Mouse (Mus musculus): ENCODE results near the gene Samhd1.

Samhd1 gene

DNA sequence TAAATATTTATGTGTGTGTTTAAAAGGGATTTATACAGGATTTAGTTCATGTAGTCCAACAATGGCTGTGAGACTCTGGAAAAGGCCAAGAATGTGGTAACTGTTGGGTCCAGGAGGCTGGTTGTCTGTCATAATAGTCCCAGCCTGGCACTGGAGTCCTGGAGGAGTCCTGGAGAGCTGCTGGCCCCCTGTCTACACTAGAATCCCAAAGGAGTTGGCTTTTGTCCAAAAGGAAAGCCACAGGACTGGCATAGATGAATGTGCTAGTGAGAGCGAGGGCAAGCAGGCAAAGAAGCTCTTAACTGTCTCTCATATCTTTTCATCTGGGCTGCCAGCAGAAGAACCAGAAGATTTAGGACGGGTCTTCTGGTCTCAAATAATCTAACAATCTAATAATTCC is 1.6 kb upstream of the Samhd1 start:
- no peak for DNase-seq (ENCODE audit: low spot score in 2 of 2)

DNA sequence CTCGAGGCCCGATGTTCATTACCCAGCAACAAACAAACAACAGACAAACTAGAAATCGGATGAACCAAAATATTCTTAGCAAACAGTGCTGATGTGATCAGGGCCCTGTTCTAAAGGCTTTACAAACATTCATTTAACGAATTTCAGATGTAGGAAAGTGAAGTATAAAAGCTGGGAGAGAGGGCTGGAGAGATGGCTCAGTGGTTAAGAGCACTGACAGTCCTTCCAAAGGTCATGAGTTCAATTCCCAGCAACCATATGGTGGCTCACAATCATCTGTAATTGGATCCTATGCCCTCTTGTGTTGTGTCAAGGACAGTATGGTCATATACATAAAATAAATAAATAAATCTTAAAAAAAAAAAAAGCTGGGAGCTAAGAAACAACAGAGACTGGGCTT is 1.1 kb upstream of the Samhd1 start:
- DNase-seq (ENCODE audit: low spot score in 2 of 2) = no peak

DNA sequence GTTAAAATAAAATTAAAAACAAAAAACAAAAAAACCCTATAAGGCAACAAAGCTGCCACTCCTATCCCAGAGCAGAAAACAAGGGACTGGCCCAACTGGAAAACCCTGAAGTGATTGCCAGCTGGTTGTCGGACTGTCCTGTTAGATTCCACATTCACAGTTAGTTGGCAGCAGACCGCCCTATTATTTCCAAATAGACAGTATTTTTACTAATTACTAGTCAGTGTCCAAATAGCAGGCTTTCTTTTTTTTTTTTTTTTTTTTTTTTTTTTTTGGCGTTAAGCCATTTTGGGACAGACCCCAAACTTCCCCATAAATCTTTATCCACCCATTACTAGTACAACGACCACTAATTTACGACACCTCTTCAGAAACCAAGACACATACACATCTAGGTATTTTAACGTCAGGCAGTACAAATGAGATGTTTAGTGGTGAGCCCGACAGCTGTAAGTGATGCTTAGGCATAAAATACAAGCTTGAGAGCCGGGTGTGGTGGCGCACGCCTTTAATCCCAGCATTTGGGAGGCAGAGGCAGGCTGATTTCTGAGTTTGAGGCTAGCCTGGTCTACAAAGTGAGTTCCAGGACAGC is 560 bp upstream of the Samhd1 start:
- DNase-seq (ENCODE audit: low spot score in 2 of 2) = no peak

DNA sequence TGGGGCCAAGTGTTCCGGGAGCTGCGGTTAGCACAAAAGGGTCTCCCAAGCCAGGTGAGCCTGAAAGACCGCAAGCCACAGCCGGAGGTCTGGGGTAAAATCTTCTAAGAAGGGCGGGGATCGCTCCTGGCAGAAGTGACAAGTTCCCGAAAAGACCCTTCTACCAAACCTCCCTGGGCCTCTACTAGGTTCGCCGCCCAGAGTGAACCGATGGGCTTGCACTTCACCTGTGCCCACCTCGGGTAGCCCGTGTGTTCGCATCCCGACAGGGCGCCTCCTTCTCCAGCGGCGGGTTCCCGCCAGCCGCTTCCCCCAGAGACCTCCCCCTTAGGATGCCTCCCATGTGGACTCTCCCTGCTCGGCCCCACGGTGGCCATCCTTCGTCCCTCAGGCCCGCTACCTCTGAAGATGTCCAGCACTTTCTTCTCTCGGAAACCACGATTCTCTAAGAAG is 560 bp downstream of the Samhd1 start:
- peak in 1 of 2 experiments; percentile 26 for DNase-seq (ENCODE audit: low spot score in 2 of 2)

DNA sequence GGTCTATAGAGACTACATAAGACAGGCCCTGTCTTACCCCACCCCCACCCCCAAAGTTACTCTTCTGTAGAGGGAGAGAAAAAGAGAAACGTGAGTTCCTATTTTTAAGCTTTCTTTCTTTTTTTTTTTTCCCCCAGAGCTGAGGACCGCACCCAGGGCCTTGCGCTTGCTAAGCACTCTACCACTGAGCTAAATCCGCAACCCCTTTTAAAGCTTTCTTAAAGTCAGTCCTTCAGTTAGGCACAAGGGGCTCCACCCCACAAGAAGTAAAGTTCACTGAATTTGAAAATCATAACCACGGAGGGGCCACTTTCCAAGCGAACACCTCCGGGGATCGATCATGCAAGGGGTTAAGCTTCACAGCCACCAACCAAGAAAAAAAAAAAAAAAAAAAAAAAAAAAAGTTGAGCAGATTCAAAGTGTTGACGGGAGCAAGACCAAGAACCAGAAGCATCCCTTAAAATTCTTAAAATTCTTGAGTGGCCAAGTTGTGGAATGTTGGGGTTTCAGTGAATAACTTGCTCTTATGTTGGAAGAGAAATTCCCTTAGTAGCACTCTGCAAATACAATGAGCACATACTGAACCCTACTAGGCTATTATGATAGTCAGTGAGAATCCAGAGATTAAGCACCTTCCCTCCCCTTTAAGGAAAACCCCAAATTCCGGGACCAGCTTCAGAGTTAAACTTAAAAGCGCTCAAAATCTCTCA is 1.1 kb downstream of the Samhd1 start:
- DNase-seq (ENCODE audit: low spot score in 2 of 2) = no peak

DNA sequence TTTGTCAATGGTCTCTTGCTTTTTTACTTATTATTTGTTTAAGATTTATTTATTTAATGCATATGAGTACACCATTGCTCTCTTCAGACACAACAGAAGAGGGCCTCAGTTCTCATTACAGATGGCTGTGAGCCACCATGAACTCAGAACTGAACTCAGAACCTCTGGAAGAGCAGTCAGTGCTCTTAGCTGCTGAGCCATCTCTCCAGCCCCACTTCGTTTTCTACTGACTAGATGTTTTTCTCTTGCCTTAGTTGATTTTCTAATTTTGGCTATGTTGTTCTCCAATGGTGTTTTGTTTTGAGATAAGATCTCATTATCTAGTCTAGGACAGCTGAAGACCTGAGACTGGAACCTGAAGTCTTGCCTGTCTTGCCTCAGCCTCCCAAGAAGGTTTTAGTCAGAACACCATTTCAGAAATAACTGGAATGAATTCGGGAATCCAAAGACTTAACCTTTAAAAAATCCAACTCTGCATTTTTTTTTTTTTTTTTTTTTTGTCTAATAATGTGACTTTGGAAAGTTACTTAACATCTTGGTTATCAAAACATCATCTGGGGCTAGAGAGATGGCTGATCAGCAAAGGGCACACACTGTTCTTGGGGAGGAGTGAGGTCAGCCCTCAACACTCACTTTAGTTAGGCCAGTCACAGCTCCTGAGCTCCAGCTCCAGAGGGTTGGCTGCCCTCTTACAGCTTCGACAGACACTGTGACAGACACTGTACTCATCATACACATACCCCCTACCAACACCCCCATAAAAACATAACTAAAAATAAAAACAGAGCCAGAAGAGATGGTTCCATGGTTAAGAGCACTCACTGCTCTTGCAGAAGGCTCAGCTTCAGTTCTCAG is 2.2 kb downstream of the Samhd1 start:
- DNase-seq (ENCODE audit: low spot score in 2 of 2) = no peak

DNA sequence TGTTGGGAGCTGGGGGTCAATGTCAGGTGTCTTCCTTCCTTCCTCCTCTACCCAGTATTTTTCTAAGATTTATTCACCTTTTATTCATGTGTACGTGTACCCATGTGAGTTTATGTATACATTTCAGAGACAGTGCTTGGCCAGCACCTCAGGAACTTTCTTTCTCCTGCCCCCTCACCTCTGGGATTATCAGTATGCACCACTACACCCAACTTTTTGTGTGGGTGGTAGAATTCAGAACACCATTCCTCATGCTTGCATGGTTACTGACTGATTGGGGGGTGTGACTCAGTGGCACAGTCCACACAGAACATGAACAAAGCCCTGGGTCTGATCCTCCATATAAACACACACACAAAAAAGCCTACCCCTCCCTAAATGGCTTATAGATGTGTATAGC is 3.0 kb downstream of the Samhd1 start:
- DNase-seq (ENCODE audit: low spot score in 2 of 2) = no peak

DNA sequence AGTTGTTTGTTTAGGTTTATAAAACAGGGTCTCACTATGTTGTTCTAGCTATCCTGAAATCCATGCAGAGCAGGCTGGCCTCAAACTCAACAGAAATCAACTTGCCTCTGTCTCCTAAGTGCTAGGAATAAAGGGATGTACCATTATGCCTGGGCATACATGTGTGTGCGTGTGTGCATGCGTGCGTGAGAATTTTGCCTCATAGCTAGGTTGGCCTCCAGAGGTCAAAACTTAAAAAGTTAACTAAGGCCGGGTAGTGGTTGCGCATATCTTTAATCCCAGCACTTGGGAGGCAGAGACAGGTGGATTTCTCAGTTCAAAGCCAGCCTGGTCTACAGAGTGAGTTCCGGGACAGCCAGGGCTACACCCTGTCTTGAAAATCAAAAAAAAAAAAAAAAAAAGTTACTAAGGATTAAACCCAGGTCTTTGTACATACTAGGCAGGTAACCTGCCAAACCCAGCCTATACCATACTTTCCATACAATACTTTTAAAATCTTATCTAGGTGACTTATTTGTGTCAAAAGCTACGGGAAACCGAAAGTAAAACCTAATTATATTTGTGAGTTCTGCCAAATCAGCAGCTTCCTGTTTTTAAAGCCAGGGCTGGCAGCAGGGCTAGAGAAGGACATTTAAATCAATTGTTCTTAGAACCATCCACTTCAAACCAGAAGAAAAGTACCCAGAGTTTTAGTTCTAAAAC is 4.1 kb downstream of the Samhd1 start:
- peak; percentile 66 for DNase-seq (ENCODE audit: low spot score in 2 of 2)

DNA sequence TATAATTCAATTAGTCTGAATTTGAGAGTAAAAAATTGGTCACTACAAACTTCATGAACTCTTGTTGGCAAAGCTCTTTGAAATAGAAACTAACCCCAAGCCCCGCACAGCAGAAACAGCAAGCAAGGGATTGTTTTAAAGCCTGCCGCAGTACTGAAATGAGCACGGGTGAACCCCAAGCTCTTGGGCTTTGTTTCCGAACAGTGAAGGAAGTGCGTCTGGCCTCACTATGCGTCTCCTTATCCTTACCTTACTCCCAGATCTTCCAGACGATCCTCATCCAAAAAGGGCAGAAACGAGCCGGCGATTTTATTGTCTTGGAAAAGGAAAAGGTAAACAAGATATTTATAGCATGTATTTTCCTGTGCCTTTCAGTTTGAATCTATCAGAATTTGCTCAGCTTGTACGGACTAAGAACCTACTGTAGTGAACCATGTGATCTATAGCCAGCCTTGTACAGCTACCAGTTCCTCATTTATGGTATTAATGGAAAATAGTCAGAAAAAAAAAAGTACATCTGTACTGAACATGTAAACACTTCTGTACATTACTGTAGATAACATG is 5.4 kb downstream of the Samhd1 start:
- DNase-seq (ENCODE audit: low spot score in 2 of 2) = no peak

DNA sequence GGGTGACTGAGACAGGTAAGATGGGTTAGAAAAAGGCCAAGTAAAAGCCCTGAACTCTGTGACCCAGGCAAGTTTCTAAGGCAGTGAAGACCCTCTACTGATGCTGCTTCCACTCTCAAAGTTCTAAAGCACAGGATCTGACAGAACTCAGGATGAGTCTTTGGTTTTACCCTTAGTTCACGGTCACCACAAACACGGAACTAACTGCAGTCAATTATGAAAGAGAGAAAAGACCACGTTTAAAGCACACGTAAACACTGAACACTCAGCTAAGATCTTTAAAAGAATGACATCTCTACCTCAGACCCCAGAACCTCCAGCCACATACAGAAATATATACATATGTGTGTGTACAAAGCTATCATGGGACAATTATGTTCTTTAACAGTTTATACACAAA is 6.0 kb downstream of the Samhd1 start:
- no peak for DNase-seq (ENCODE audit: low spot score in 2 of 2)

DNA sequence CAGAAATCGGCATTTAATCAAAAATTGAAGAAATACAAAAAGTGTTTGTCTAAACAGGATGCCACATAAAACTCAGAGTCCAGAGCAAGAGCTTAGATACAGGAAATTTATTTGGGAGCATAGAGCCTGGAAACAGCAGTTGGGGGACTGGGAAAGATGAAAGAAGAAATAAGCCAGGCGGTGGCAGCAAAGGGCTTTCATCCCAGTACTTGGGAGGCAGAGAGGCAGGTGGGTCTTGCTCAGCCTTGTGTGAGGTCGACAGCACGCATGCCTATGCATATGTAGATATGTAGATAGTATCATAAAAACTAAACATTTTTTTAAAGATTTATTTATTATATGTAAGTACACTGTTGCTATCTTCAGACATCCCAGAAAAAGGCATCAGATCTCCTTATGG is 7.0 kb downstream of the Samhd1 start:
- no peak for DNase-seq (ENCODE audit: low spot score in 2 of 2)

DNA sequence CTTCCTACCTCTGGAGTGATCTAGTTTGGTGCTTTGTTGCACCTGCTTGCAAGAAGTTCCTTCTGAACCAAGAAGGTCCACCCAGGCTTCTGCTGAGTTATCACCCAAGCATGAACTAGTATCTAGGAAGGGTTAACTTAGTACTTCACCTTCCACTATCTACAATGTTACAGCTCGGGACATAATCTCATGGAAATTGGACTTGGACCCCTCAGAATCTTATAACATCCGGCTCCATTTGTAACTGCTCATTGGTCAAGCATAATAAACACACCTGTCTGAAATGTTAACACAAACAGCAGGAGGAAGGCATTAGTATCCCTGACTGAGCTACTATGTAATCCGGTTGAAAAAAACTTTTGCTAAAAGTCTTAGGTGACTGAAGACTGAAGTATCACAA is 7.7 kb downstream of the Samhd1 start:
- DNase-seq (ENCODE audit: low spot score in 2 of 2) = no peak

DNA sequence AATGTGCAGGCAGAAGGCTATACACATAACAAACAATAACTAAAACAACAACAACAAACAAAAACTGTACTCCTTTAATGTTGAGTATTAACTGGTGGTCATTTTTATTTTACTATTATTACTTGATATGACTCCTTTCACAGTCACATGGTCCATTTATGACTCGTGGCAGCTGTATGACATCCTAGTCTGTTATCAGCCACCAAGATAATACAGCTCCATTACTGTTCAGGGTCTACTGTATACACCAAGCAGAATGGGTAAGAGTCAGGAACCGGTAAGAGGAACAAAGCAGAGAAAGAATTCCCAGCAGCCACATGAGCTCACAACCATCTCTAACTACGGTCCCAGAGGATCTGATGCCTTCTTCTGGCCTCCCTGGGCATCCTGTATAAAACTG is 9.8 kb downstream of the Samhd1 start:
- DNase-seq (ENCODE audit: low spot score in 2 of 2) = no peak

DNA sequence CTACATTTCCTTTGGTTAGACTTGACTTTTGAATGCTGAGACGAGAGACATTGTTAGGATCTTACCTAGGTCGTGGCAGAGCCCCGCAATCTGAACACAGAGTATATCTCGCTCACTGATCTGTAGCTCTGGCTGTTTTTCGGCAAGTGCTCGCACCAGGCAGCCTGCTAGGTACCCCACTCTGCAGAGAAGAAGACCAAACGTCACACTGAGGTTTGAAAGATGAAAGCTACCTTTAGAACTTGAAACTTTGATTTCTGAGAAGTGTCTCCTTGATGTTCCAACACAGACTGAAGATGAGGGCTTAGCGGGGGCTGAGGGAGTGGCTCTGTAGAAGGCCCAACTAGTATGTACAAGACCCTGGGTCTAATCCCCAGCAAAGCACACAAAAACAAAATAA is 13.3 kb downstream of the Samhd1 start:
- no peak for DNase-seq (ENCODE audit: low spot score in 2 of 2)

DNA sequence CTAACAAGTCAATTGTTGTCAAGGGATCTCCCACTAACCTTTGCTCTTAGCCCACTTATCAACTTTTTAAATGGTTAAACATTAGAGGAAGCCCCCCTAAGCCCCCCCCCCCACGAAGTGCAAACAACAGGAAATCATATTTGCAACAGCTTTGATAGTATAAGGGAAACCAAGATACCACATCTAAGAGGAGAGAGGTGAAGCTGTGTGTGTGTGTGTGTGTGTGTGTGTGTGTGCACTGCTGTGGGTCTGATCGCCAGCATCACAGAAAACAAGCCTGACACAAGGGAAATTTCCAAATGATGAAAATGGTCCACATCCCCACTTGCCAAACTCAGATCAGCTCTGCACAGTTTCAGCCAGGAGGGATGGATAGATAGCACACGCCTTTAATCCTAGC is 16.0 kb downstream of the Samhd1 start:
- DNase-seq (ENCODE audit: low spot score in 2 of 2) = no peak

DNA sequence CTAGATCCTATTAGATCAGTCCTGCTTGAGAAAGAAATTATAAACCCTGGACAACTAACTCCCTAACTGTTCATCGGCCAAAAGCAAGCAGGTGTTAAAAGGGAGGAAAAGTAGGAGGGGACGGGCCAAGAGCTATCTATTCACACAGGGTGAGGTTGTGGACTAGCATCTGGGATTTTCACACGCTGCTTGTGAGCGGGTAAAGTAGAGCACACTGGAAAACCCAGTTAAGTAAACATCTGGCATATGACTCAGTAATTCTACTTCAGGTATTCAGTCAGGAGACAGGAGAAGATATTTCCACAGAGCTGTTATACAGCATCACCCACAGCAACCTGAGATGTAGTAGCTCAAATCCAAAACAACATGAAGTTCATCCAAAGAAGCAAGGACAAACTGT is 16.5 kb downstream of the Samhd1 start:
- DNase-seq (ENCODE audit: low spot score in 2 of 2) = no peak

DNA sequence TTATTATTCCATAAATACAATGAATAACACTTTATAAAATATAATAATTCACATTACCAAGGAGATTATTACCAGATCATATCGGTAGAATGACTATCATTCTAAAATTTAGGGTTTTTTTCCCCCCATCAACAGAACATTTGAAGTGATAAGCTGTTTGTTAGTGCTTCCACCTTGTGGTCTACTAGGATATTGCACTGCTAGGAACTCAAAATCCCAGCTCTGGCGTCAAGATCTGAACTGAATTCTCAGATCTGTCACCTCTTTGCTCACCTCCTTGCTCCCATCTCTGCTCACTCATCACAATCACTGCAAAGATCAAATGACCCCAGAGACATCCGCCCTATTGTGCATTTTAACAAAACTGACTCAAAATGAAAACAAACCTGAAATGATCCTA is 18.1 kb downstream of the Samhd1 start:
- no peak for DNase-seq (ENCODE audit: low spot score in 2 of 2)

DNA sequence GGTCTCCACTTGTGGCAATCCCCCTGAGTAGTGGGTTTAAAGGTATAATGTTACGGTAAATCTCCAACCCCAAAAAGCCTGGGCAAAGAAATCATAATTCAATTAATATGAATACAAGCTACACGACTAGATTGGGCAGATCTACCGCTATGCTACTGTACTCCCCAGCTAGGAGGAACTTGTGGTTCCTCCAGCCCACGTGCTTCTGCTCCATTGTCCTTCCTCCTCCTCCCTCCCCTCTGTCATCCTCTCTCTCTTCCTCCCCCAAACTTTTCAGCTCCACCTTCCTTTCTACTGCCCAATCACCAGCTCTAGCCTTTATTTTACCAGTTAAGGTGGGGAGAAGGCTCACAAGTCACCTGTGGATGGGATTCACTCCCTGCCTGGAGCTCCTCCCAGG is 26.8 kb downstream of the Samhd1 start:
- no peak for DNase-seq (ENCODE audit: low spot score in 2 of 2)

DNA sequence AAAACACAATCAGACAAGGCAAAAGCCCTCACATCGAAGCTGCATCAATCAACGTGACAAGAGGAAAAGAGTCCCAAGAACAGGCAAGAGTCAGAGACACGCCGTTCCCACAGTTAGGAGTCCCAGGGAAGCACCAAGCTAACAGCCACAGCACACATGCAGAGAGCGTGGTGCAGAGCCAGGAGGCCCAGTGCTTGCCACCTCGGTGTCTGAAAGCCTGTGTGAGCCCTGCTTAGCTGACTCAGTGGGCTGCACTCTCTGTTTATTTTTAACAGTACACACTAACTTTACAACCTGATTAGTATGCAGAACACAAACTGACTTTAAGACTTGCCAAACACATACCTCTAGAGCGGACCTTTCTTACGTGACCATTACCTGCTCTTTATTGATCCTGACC is 30.6 kb downstream of the Samhd1 start:
- DNase-seq (ENCODE audit: low spot score in 2 of 2) = no peak

DNA sequence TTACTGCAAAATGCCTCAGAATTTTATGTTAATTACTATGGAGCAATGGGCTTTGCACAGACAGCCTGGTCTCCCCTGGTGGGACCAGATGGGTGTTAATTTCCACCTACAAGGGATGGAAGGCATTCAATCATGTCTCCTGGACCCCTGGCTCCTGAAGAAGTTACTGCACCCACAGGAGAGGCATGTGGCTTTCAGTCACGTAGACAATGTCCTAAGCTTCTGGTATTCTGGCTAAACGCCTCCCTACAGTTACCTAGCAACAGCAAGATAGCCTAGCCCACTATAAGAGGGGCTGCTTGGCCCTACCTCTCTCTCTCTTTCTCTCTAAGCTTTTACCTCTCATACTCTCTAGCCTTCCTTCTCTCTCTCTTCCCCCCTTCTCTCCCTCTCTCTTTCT is 32.8 kb downstream of the Samhd1 start:
- no peak for DNase-seq (ENCODE audit: low spot score in 2 of 2)

DNA sequence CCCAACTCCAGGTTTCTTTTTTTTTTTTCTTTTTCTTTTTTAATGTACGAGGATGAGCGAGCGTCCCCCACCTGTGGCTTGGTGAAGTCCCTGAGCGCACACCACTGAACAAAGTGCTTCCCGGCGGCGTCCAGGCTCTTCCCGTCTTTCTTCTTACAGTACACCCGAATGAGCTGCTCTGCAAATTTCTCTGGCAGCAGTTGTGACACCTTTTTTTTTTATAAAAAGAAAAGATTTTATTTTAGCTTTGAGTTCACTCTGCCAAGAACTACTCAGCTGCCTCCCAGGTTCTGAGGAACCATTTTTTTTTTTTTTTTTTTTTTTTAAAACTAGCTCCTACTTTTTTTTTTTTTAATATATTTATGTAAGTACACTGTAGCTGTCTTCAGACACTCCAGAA is 33.4 kb downstream of the Samhd1 start:
- no peak for DNase-seq (ENCODE audit: low spot score in 2 of 2)

DNA sequence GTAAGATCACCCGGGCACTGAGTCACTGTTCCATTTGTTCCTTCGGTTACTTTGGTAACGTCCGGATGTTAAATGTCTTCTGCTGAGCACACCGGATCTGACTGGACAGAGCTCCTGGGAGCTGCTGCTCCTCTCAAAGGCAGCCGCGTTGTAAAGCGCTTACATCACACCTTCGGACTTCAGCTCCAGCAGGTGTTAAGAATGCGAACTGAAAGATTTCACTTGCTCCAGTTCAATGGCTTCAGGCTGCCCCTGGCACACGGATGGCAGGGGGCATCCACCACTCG is 34.8 kb downstream of the Samhd1 start:
- no peak for DNase-seq (ENCODE audit: low spot score in 2 of 2)
